Mouse (Mus musculus): ENCODE measurements around the gene Tlcd1. TPM values are rescaled to one million over a fixed set of nuclear protein-coding genes. Genes with fewer than 3 reads are reported as not detected.
"Not testable (repeated sequence)": the region's sequence is repeated elsewhere in the genome, so short reads cannot be mapped to it uniquely, and the experiment has no call there.

The Tlcd1 gene
- polyA plus RNA-seq, 1 experiment from 2014 or later: 6.9 TPM

GRCm38 (mm10) chr11:78182961-78183844 lies 6.7 kb downstream of the Tlcd1 start, which contains the start of gene Rpl23a:
TSS of gene Rpl23a (minus strand) at chr11:78183584.
- peak within 1 kb of the TSS; percentile 83 for H3K4me2 ChIP-seq (ENCODE audit: low read length)
- no peaks in the 10 kb centered on the region for H3K27me3 ChIP-seq (ENCODE audit: control insufficient read depth, insufficient read depth, low read length)
- ATAC-seq (ENCODE audit: low FRiP score, low TSS enrichment) (peak; percentile 90), DNase-seq (peak; percentile 97)
- H3K36me3 ChIP-seq (ENCODE audit: control insufficient read depth, insufficient read depth, low read length): peaks cover 36% of the 10 kb centered on the region
- no peaks in the 10 kb centered on the region for H3K9me3 ChIP-seq (ENCODE audit: control insufficient read depth, low read length)
- WGBS: under 1% methylated on average over 38 of the region's 38 CpGs
- peak within 1 kb of the TSS; percentile 90 for H3K4me3 ChIP-seq (replicated peaks; ENCODE audit: low read depth, low read length)
- peaks cover 20% of the 10 kb centered on the region for H3K4me1 ChIP-seq (ENCODE audit: control insufficient read depth, insufficient read depth, low read length)
- peak within 1 kb of the TSS; percentile 90 for H3K9ac ChIP-seq (replicated peaks; ENCODE audit: low read length)
- peak within 1 kb of the TSS; percentile 95 for H3K27ac ChIP-seq (replicated peaks; ENCODE audit: low read depth, low read length)

DNA sequence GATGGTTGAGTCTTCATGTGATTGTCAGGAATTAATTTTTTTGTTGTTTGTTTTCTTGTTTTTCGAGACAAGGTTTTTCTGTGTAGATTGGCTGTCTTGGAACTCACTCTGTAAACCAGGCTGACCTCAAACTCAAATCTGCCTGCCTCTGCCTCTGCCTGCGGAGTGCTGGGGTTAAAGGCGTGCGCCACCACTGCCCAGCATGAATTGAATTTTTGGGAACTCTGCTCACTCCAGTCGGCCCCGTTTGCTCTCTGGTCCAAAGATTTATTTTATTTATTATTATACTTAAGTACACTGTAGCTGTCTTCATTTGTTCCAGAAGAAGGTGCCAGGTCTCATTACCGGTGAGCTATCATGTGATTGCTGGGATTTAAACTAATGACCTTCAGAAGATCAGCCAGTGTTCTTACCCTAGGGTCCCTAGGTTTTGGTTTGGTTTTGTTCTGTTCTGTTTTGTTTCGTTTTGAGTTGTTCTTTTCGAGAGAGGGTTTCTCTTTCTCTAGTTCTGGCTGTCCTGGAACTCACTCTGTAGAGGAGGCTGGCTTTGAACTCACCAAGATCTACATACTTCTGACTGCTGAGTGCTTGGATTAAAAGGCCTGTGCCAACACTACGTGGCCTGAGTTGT lies 7.5 kb downstream of the Tlcd1 start:
- no peaks in the 10 kb centered on the region for H3K27me3 ChIP-seq (ENCODE audit: control insufficient read depth, insufficient read depth, low read length)
- no peak for ATAC-seq (ENCODE audit: low FRiP score, low TSS enrichment)
- H3K4me3 ChIP-seq (replicated peaks; ENCODE audit: low read depth, low read length): peak overlapping the region; percentile 90
- H3K27ac ChIP-seq (replicated peaks; ENCODE audit: low read depth, low read length): no peak overlapping the region
- H3K4me1 ChIP-seq (ENCODE audit: control insufficient read depth, insufficient read depth, low read length): peaks cover 15% of the 10 kb centered on the region
- 57% methylated on average over 10 of the region's 10 CpGs for whole genome bisulfite sequencing
- DNase-seq: no peak
- H3K9ac ChIP-seq (replicated peaks; ENCODE audit: low read length): 0 out of 2 replicates have a peak overlapping the region, but pooled peaks have one; percentile 1
- peaks cover 33% of the 10 kb centered on the region for H3K36me3 ChIP-seq (ENCODE audit: control insufficient read depth, insufficient read depth, low read length)
- H3K9me3 ChIP-seq (ENCODE audit: control insufficient read depth, low read length): no peaks in the 10 kb centered on the region
- peak overlapping the region; percentile 83 for H3K4me2 ChIP-seq (ENCODE audit: low read length)

- Histone ChIP-seq H3K4me1 (ENCODE audit: control insufficient read depth, insufficient read depth, low read length) (peaks cover 15% of the 10 kb centered on the region), H3K36me3 (ENCODE audit: control insufficient read depth, insufficient read depth, low read length) (peaks cover 26% of the 10 kb centered on the region)
- not testable (repeated sequence) for H3K9ac ChIP-seq (replicated peaks; ENCODE audit: low read length); DNase-seq; H3K4me2 ChIP-seq (ENCODE audit: low read length); ATAC-seq (ENCODE audit: low FRiP score, low TSS enrichment); H3K27ac ChIP-seq (replicated peaks; ENCODE audit: low read depth, low read length); H3K4me3 ChIP-seq (replicated peaks; ENCODE audit: low read depth, low read length); H3K27me3 ChIP-seq (ENCODE audit: control insufficient read depth, insufficient read depth, low read length); H3K9me3 ChIP-seq (ENCODE audit: control insufficient read depth, low read length)
- 95% methylated on average over 6 of the region's 6 CpGs for WGBS
These were observed 8.2 kb downstream of the Tlcd1 start for GRCm38 (mm10) chr11:78184702-78185101.

GRCm38 (mm10) chr11:78188331-78189233 lies 12.1 kb downstream of the Tlcd1 start, which contains the start of gene Rab34:
TSS of gene Rab34 (plus strand) at chr11:78188430.
- peak; percentile 74 for ATAC-seq (ENCODE audit: low FRiP score, low TSS enrichment)
- H3K9ac ChIP-seq (replicated peaks; ENCODE audit: low read length): peak within 1 kb of the TSS; percentile 88
- WGBS: under 1% methylated on average over 78 of the region's 80 CpGs

DNA sequence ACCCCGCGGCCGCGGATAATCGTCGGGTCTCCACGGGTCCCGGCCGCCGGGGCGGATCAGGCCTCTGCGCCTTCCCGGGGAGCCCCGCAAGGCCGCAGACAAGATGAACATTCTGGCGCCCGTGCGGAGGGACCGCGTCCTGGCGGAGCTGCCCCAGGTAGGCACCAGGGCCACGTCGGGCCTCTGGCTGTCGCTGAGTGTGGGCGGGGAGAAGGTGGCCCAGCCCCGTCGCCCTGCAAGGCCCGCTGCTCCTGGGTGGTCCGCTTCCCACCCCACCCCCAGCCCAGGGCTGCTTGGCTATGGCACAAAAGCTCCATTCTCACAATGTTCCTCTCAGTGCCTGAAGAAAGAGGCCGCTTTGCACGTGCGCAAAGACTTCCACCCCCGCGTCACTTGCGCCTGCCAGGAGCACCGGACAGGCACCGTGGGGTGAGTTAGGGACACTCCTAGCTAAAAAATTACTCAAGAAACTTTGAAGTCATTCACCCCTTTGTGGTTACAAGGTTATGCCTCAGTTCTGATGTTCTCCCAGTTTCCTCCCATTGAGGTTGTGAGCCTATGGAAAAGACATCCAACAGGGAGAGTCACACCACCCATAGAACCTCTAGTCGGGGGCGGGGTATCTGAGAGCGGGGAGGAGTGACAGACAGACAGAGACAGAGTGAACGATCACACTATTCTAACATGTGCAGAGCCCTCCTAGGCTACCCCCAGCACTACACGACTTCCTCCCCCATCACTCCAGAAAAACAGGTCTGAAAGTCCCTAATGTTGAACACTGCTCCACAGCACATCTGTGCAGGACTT lies 12.9 kb downstream of the Tlcd1 start:
- WGBS: under 1% methylated on average over 42 of the region's 42 CpGs
- Histone ChIP-seq H3K4me1 (ENCODE audit: control insufficient read depth, insufficient read depth, low read length) (peaks cover 6% of the 10 kb centered on the region; the same call in 1 of the 2 replicates), H3K36me3 (ENCODE audit: control insufficient read depth, insufficient read depth, low read length) (peaks cover 19% of the 10 kb centered on the region), H3K4me3 (replicated peaks; ENCODE audit: low read depth, low read length) (peak overlapping the region; percentile 72), H3K9me3 (ENCODE audit: control insufficient read depth, low read length) (no peaks in the 10 kb centered on the region), H3K27me3 (ENCODE audit: control insufficient read depth, insufficient read depth, low read length) (no peaks in the 10 kb centered on the region), H3K9ac (replicated peaks; ENCODE audit: low read length) (peak overlapping the region; percentile 88), H3K4me2 (ENCODE audit: low read length) (peak overlapping the region; percentile 57), H3K27ac (replicated peaks; ENCODE audit: low read depth, low read length) (peak overlapping the region; percentile 90)
- ATAC-seq (ENCODE audit: low FRiP score, low TSS enrichment) (peak; percentile 82), DNase-seq (peak; percentile 87)

More at GRCm38 (mm10) chr11:78188331-78189233, 12.1 kb downstream of the Tlcd1 start, which contains the start of gene Rab34:
- Histone ChIP-seq H3K36me3 (ENCODE audit: control insufficient read depth, insufficient read depth, low read length) (peaks cover 19% of the 10 kb centered on the region), H3K27me3 (ENCODE audit: control insufficient read depth, insufficient read depth, low read length) (no peaks in the 10 kb centered on the region), H3K27ac (replicated peaks; ENCODE audit: low read depth, low read length) (peak within 1 kb of the TSS; percentile 90), H3K4me2 (ENCODE audit: low read length) (peak within 1 kb of the TSS; percentile 57), H3K4me1 (ENCODE audit: control insufficient read depth, insufficient read depth, low read length) (peaks cover 10% of the 10 kb centered on the region; the same call in 1 of the 2 replicates), H3K4me3 (replicated peaks; ENCODE audit: low read depth, low read length) (peak within 1 kb of the TSS; percentile 72), H3K9me3 (ENCODE audit: control insufficient read depth, low read length) (no peaks in the 10 kb centered on the region)
- peak; percentile 88 for DNase-seq

- 78% methylated on average over 6 of the region's 6 CpGs for WGBS
- Histone ChIP-seq H3K27me3 (ENCODE audit: control insufficient read depth, insufficient read depth, low read length) (no peaks in the 10 kb centered on the region), H3K4me3 (replicated peaks; ENCODE audit: low read depth, low read length) (peak overlapping the region; percentile 72), H3K36me3 (ENCODE audit: control insufficient read depth, insufficient read depth, low read length) (peaks cover 19% of the 10 kb centered on the region), H3K9me3 (ENCODE audit: control insufficient read depth, low read length) (no peaks in the 10 kb centered on the region), H3K9ac (replicated peaks; ENCODE audit: low read length) (no peak overlapping the region), H3K4me2 (ENCODE audit: low read length) (peak overlapping the region; percentile 57), H3K27ac (replicated peaks; ENCODE audit: low read depth, low read length) (no peak overlapping the region), H3K4me1 (ENCODE audit: control insufficient read depth, insufficient read depth, low read length) (peaks cover 12% of the 10 kb centered on the region; the same call in 1 of the 2 replicates)
- DNase-seq (no peak), ATAC-seq (ENCODE audit: low FRiP score, low TSS enrichment) (no peak)
These were observed 13.5 kb downstream of the Tlcd1 start for GRCm38 (mm10) chr11:78190041-78190440.

GRCm38 (mm10) chr11:78193113-78193512 lies 16.6 kb downstream of the Tlcd1 start, which contains the start of gene Proca1:
TSS of gene Proca1 (plus strand) at chr11:78193392.
- Histone ChIP-seq H3K36me3 (ENCODE audit: control insufficient read depth, insufficient read depth, low read length) (peaks cover 19% of the 10 kb centered on the region), H3K4me2 (ENCODE audit: low read length) (peak within 1 kb of the TSS; percentile 49), H3K4me3 (replicated peaks; ENCODE audit: low read depth, low read length) (no peak within 1 kb of the TSS), H3K4me1 (ENCODE audit: control insufficient read depth, insufficient read depth, low read length) (peaks cover 13% of the 10 kb centered on the region; the same call in 1 of the 2 replicates), H3K9me3 (ENCODE audit: control insufficient read depth, low read length) (no peaks in the 10 kb centered on the region), H3K27ac (replicated peaks; ENCODE audit: low read depth, low read length) (no peak within 1 kb of the TSS), H3K9ac (replicated peaks; ENCODE audit: low read length) (no peak within 1 kb of the TSS), H3K27me3 (ENCODE audit: control insufficient read depth, insufficient read depth, low read length) (no peaks in the 10 kb centered on the region)
- 82% methylated on average over 1 of the region's 1 CpGs for WGBS
- DNase-seq (no peak), ATAC-seq (ENCODE audit: low FRiP score, low TSS enrichment) (no peak)

All from midbrain, embryonic 14.5 days (tissue).